Mouse (Mus musculus): ENCODE measurements around the gene Skap1. TPM values are rescaled to one million over a fixed set of nuclear protein-coding genes. Genes with fewer than 3 reads are reported as not detected.

The Skap1 gene
- polyA plus RNA-seq, 1 experiment from 2014 or later, result 0.87 TPM

- Histone ChIP-seq H3K4me2 (ENCODE audit: low read length) (no peak overlapping the region), H3K4me3 (ENCODE audit: low read depth, low read length) (no peak overlapping the region), H3K36me3 (ENCODE audit: control insufficient read depth, insufficient read depth, low read length) (no peaks in the 10 kb centered on the region), H3K4me1 (replicated peaks; ENCODE audit: control insufficient read depth, insufficient read depth, low read length) (peaks cover 5% of the 10 kb centered on the region; the same call in 1 of the 2 replicates), H3K9me3 (ENCODE audit: control insufficient read depth, low read length) (no peaks in the 10 kb centered on the region), H3K9ac (ENCODE audit: low read length) (no peak overlapping the region), H3K27me3 (replicated peaks; ENCODE audit: control insufficient read depth, insufficient read depth, low read length) (no peaks in the 10 kb centered on the region; the same call in 1 of the 2 replicates), H3K27ac (ENCODE audit: low read depth) (no peak overlapping the region; the same call in 1 of the 2 replicates)
- WGBS, result 71% methylated on average over 16 of the region's 16 CpGs
- ATAC-seq (replicated peaks; ENCODE audit: low FRiP score, low TSS enrichment, low read depth) (no peak), DNase-seq (ENCODE audit: low spot score) (no peak)
Measured at GRCm38 (mm10) chr11:96618789-96619445, 154.5 kb downstream of the Skap1 start.

- DNase-seq (ENCODE audit: low spot score) (no peak), ATAC-seq (replicated peaks; ENCODE audit: low FRiP score, low TSS enrichment, low read depth) (no peak)
- no peak overlapping the region for H3K4me3 ChIP-seq (ENCODE audit: low read depth, low read length)
- H3K27me3 ChIP-seq (replicated peaks; ENCODE audit: control insufficient read depth, insufficient read depth, low read length), result no peaks in the 10 kb centered on the region; the same call in 1 of the 2 replicates
- H3K36me3 ChIP-seq (ENCODE audit: control insufficient read depth, insufficient read depth, low read length), result no peaks in the 10 kb centered on the region
- H3K4me2 ChIP-seq (ENCODE audit: low read length), result no peak overlapping the region
- 42% methylated on average over 5 of the region's 5 CpGs for WGBS
- H3K27ac ChIP-seq (ENCODE audit: low read depth), result peak overlapping the region; percentile 5; the same call in 1 of the 2 replicates
- no peaks in the 10 kb centered on the region for H3K9me3 ChIP-seq (ENCODE audit: control insufficient read depth, low read length)
- H3K4me1 ChIP-seq (replicated peaks; ENCODE audit: control insufficient read depth, insufficient read depth, low read length), result peaks cover 8% of the 10 kb centered on the region; the same call in 1 of the 2 replicates
- no peak overlapping the region for H3K9ac ChIP-seq (ENCODE audit: low read length)
Measured at GRCm38 (mm10) chr11:96619576-96619975, 155.2 kb downstream of the Skap1 start.

DNA sequence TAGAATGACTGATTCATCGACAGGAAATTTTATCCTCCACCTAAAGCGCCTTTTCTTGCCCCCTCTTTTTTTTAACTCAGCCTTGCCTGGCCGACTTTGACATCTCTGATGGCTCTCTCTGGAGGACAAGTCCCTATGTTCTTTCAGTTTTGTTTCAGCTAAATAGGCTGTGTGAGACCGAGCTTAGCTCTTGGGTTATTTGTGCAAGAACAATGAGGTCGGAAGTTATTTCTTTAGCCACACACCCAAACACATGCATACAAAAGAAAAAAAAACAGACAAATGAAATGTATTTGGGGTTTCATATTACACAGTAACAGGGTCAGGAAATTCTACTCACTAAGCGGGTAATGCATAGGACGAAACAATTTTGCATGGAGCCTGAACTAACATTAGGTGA lies 155.6 kb downstream of the Skap1 start:
- ATAC-seq (replicated peaks; ENCODE audit: low FRiP score, low TSS enrichment, low read depth) (no peak), DNase-seq (ENCODE audit: low spot score) (no peak)
- no peaks in the 10 kb centered on the region for H3K36me3 ChIP-seq (ENCODE audit: control insufficient read depth, insufficient read depth, low read length)
- H3K4me1 ChIP-seq (replicated peaks; ENCODE audit: control insufficient read depth, insufficient read depth, low read length), result peaks cover 8% of the 10 kb centered on the region; the same call in 1 of the 2 replicates
- no peak overlapping the region for H3K9ac ChIP-seq (ENCODE audit: low read length)
- H3K27me3 ChIP-seq (replicated peaks; ENCODE audit: control insufficient read depth, insufficient read depth, low read length), result no peaks in the 10 kb centered on the region; the same call in 1 of the 2 replicates
- no peaks in the 10 kb centered on the region for H3K9me3 ChIP-seq (ENCODE audit: control insufficient read depth, low read length)
- peak overlapping the region; percentile 5; the same call in 1 of the 2 replicates for H3K27ac ChIP-seq (ENCODE audit: low read depth)
- no peak overlapping the region for H3K4me3 ChIP-seq (ENCODE audit: low read depth, low read length)
- 56% methylated on average over 7 of the region's 7 CpGs for WGBS
- H3K4me2 ChIP-seq (ENCODE audit: low read length), result no peak overlapping the region

DNA sequence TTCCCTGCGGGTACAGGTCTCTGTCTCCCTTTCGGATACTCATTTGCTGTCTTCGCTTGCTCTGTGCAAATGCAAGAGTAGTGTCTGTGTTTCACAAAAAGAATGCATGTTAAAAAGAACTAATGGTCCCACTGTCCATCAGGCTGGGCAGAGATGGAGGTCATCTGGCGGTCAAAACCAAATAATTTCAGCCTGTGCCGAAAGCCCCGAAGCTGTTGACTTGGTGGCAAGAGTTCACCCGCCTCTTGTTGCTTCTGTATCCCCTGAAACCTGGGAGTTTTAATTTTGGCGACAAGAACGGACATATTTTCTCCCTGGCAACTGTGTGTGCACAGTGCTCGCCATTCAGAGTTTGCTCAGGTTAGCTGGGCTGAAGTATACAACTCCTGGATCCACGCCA lies 156.3 kb downstream of the Skap1 start:
- no peaks in the 10 kb centered on the region; the same call in 1 of the 2 replicates for H3K27me3 ChIP-seq (replicated peaks; ENCODE audit: control insufficient read depth, insufficient read depth, low read length)
- H3K9ac ChIP-seq (ENCODE audit: low read length), result no peak overlapping the region
- DNase-seq (ENCODE audit: low spot score) (no peak), ATAC-seq (replicated peaks; ENCODE audit: low FRiP score, low TSS enrichment, low read depth) (no peak)
- no peak overlapping the region for H3K4me3 ChIP-seq (ENCODE audit: low read depth, low read length)
- no peaks in the 10 kb centered on the region for H3K9me3 ChIP-seq (ENCODE audit: control insufficient read depth, low read length)
- H3K36me3 ChIP-seq (ENCODE audit: control insufficient read depth, insufficient read depth, low read length), result no peaks in the 10 kb centered on the region
- H3K4me1 ChIP-seq (replicated peaks; ENCODE audit: control insufficient read depth, insufficient read depth, low read length), result peaks cover 8% of the 10 kb centered on the region; the same call in 1 of the 2 replicates
- WGBS, result 45% methylated on average over 11 of the region's 11 CpGs
- H3K27ac ChIP-seq (ENCODE audit: low read depth), result peak overlapping the region; percentile 17; the same call in 1 of the 2 replicates
- H3K4me2 ChIP-seq (ENCODE audit: low read length), result peak overlapping the region; percentile 12; the same call in 1 of the 2 replicates

GRCm38 (mm10) chr11:96621167-96621566 lies 156.8 kb downstream of the Skap1 start:
- peak; percentile 92 for DNase-seq (ENCODE audit: low spot score)
- 16% methylated on average over 4 of the region's 4 CpGs for WGBS
- no peak overlapping the region for H3K9ac ChIP-seq (ENCODE audit: low read length)
- peak overlapping the region; percentile 17; the same call in 1 of the 2 replicates for H3K27ac ChIP-seq (ENCODE audit: low read depth)
- H3K4me1 ChIP-seq (replicated peaks; ENCODE audit: control insufficient read depth, insufficient read depth, low read length), result peaks cover 8% of the 10 kb centered on the region; the same call in 1 of the 2 replicates
- H3K27me3 ChIP-seq (replicated peaks; ENCODE audit: control insufficient read depth, insufficient read depth, low read length), result no peaks in the 10 kb centered on the region; the same call in 1 of the 2 replicates
- H3K4me2 ChIP-seq (ENCODE audit: low read length), result peak overlapping the region; percentile 12; the same call in 1 of the 2 replicates
- no peaks in the 10 kb centered on the region for H3K36me3 ChIP-seq (ENCODE audit: control insufficient read depth, insufficient read depth, low read length)
- ATAC-seq (replicated peaks; ENCODE audit: low FRiP score, low TSS enrichment, low read depth), result no peak
- no peak overlapping the region for H3K4me3 ChIP-seq (ENCODE audit: low read depth, low read length)
- no peaks in the 10 kb centered on the region for H3K9me3 ChIP-seq (ENCODE audit: control insufficient read depth, low read length)

- Histone ChIP-seq H3K27me3 (replicated peaks; ENCODE audit: control insufficient read depth, insufficient read depth, low read length) (no peaks in the 10 kb centered on the region; the same call in 1 of the 2 replicates), H3K9me3 (ENCODE audit: control insufficient read depth, low read length) (no peaks in the 10 kb centered on the region), H3K4me1 (replicated peaks; ENCODE audit: control insufficient read depth, insufficient read depth, low read length) (peaks cover 8% of the 10 kb centered on the region; the same call in 1 of the 2 replicates), H3K27ac (ENCODE audit: low read depth) (no peak overlapping the region), H3K4me3 (ENCODE audit: low read depth, low read length) (no peak overlapping the region), H3K4me2 (ENCODE audit: low read length) (no peak overlapping the region), H3K36me3 (ENCODE audit: control insufficient read depth, insufficient read depth, low read length) (no peaks in the 10 kb centered on the region), H3K9ac (ENCODE audit: low read length) (no peak overlapping the region)
- peak; percentile 36; the same call in 1 of the 2 replicates for ATAC-seq (replicated peaks; ENCODE audit: low FRiP score, low TSS enrichment, low read depth)
- DNase-seq (ENCODE audit: low spot score), result no peak
- WGBS, result 16% methylated on average over 9 of the region's 9 CpGs
Measured at GRCm38 (mm10) chr11:96622782-96623181, 158.4 kb downstream of the Skap1 start.

GRCm38 (mm10) chr11:96624436-96624835 lies 160.0 kb downstream of the Skap1 start:
- Histone ChIP-seq H3K27me3 (replicated peaks; ENCODE audit: control insufficient read depth, insufficient read depth, low read length) (no peaks in the 10 kb centered on the region; the same call in 1 of the 2 replicates), H3K27ac (ENCODE audit: low read depth) (no peak overlapping the region), H3K4me3 (ENCODE audit: low read depth, low read length) (no peak overlapping the region), H3K36me3 (ENCODE audit: control insufficient read depth, insufficient read depth, low read length) (no peaks in the 10 kb centered on the region), H3K4me2 (ENCODE audit: low read length) (no peak overlapping the region; the same call in 1 of the 2 replicates), H3K4me1 (replicated peaks; ENCODE audit: control insufficient read depth, insufficient read depth, low read length) (peaks cover 8% of the 10 kb centered on the region; the same call in 1 of the 2 replicates), H3K9me3 (ENCODE audit: control insufficient read depth, low read length) (no peaks in the 10 kb centered on the region), H3K9ac (ENCODE audit: low read length) (no peak overlapping the region)
- WGBS, result 33% methylated on average over 4 of the region's 4 CpGs
- ATAC-seq (replicated peaks; ENCODE audit: low FRiP score, low TSS enrichment, low read depth) (no peak), DNase-seq (ENCODE audit: low spot score) (no peak)

DNA sequence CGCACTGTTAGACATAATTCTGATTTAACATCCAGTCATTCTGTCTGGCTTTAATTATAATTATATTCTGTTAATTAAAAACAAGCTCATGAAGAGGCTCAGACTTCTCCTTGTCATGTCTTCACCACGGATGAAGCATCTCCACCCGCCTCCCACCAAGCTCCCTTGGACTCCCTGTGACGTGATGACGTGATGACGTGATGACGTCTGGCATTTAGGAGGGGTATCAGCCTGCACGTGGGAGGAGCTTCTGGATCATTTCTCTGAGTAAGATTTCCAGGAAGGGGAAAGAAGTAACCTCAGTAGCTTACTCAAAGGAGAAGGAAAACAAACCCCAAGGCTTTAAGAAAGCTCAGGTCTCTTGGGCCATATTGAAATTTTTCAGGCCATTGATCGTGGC lies 165.4 kb downstream of the Skap1 start:
- H3K4me2 ChIP-seq (ENCODE audit: low read length), result no peak overlapping the region
- H3K4me1 ChIP-seq (replicated peaks; ENCODE audit: control insufficient read depth, insufficient read depth, low read length), result no peaks in the 10 kb centered on the region
- no peaks in the 10 kb centered on the region for H3K9me3 ChIP-seq (ENCODE audit: control insufficient read depth, low read length)
- ATAC-seq (replicated peaks; ENCODE audit: low FRiP score, low TSS enrichment, low read depth) (no peak), DNase-seq (ENCODE audit: low spot score) (no peak)
- no peak overlapping the region for H3K27ac ChIP-seq (ENCODE audit: low read depth)
- no peak overlapping the region for H3K9ac ChIP-seq (ENCODE audit: low read length)
- 62% methylated on average over 9 of the region's 9 CpGs for WGBS
- no peaks in the 10 kb centered on the region for H3K36me3 ChIP-seq (ENCODE audit: control insufficient read depth, insufficient read depth, low read length)
- no peak overlapping the region for H3K4me3 ChIP-seq (ENCODE audit: low read depth, low read length)
- no peaks in the 10 kb centered on the region; the same call in 1 of the 2 replicates for H3K27me3 ChIP-seq (replicated peaks; ENCODE audit: control insufficient read depth, insufficient read depth, low read length)
